Mouse (Mus musculus) heart, embryonic 13.5 days (tissue): ENCODE data around the gene Noxo1. TPM values are rescaled to one million over a fixed set of nuclear protein-coding genes. Genes with fewer than 3 reads are reported as not detected.
"Not testable (repeated sequence)": the region's sequence is repeated elsewhere in the genome, so short reads cannot be mapped to it uniquely, and the experiment has no call there.

Source experiments
- ATAC-seq: fragments of 200-750 bp; cut with Nextera tagmentation; 2 replicates; pipeline ENCODE4 v1.8.0; 2017; ENCODE audit warnings: moderate TSS enrichment; ENCODE audit not compliant: insufficient number of reproducible peaks, low FRiP score, low TSS enrichment; ENCODE audit errors: extremely low read depth
- H3K27ac ChIP-seq: fragments of 300-500 bp; sonication (generic); replicated peaks from 2 replicates; pipeline ENCODE4 v1.5.1; 2015; ENCODE audit warnings: moderate library complexity, mild to moderate bottlenecking, inconsistent platforms
- H3K27me3 ChIP-seq: fragments of 300-500 bp; sonication (generic); replicated peaks from 2 replicates; pipeline ENCODE4 v1.6.1; 2015; ENCODE audit warnings: mild to moderate bottlenecking, inconsistent platforms
- H3K36me3 ChIP-seq: fragments of 300-500 bp; sonication (generic); 2 replicates; pipeline ENCODE4 v1.6.1; 2015; ENCODE audit warnings: mild to moderate bottlenecking, inconsistent platforms
- H3K4me1 ChIP-seq: fragments of 300-500 bp; sonication (generic); 2 replicates; pipeline ENCODE4 v1.6.1; 2015; ENCODE audit warnings: inconsistent platforms
- H3K4me2 ChIP-seq: fragments of 300-500 bp; sonication (generic); 2 replicates; pipeline ENCODE4 v1.6.1; 2015; ENCODE audit warnings: inconsistent platforms, mild to moderate bottlenecking, moderate library complexity
- H3K4me3 ChIP-seq: fragments of 300-500 bp; sonication (generic); 2 replicates; pipeline ENCODE4 v1.5.1; 2015; ENCODE audit warnings: moderate library complexity, mild to moderate bottlenecking, inconsistent platforms
- H3K9ac ChIP-seq: fragments of 300-500 bp; sonication (generic); 2 replicates; pipeline ENCODE4 v1.6.1; 2015; ENCODE audit warnings: inconsistent platforms, mild to moderate bottlenecking, moderate library complexity
- H3K9me3 ChIP-seq: fragments of 300-500 bp; sonication (generic); 2 replicates; pipeline ENCODE4 v1.6.1; 2016; ENCODE audit warnings: inconsistent platforms
- WGBS: fragments of 180-500 bp; shearing (Covaris S2); methylation state at CpG from one replicate; pipeline ENCODE4 v1.1.7; 2015; ENCODE audit warnings: mixed read lengths; 5-methylcytosine and 5-hydroxymethylcytosine counted together
- polyA plus RNA-seq: library from polyadenylated mRNA; unstranded; fragments of >200 nt; fragmentation: Nextera tagmentation; extraction: Ambion mirVana; gene quantifications from 2 replicates; pipeline ENCODE4 v1.2.1, GENCODE M21; 2015

The Noxo1 gene
- polyA plus RNA-seq, 1 experiment from 2014 or later: 1.1 TPM

DNA sequence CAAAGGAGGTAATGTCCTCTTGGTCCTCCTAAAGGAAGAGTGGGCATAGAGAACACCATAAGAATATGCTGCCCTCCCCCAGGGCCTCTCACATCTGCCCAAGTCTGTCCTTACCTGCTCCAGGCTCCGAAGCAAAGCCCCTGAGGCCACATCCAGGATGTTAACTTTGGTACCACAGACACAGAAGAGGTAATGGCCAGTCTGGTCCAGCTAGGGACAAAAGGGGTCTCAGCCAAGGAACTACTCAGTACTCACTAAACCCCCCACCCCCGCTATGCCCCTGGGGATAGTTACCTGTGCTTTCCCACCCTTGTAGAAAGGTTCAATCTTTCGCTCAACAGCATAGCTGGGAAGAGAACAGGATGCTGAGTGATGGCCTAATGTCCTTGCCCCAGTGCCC, 9.8 kb downstream of the Noxo1 start:
- 92% methylated on average over 3 of the region's 3 CpGs for WGBS
- no peaks in the 10 kb centered on the region for H3K9me3 ChIP-seq
- H3K27me3 ChIP-seq: no peaks in the 10 kb centered on the region
- no peak overlapping the region for H3K4me2 ChIP-seq
- no peak overlapping the region for H3K9ac ChIP-seq
- peaks cover 47% of the 10 kb centered on the region for H3K36me3 ChIP-seq
- ATAC-seq: no peak
- no peak overlapping the region for H3K4me3 ChIP-seq
- H3K27ac ChIP-seq: no peak overlapping the region
- H3K4me1 ChIP-seq: peaks cover 16% of the 10 kb centered on the region

DNA sequence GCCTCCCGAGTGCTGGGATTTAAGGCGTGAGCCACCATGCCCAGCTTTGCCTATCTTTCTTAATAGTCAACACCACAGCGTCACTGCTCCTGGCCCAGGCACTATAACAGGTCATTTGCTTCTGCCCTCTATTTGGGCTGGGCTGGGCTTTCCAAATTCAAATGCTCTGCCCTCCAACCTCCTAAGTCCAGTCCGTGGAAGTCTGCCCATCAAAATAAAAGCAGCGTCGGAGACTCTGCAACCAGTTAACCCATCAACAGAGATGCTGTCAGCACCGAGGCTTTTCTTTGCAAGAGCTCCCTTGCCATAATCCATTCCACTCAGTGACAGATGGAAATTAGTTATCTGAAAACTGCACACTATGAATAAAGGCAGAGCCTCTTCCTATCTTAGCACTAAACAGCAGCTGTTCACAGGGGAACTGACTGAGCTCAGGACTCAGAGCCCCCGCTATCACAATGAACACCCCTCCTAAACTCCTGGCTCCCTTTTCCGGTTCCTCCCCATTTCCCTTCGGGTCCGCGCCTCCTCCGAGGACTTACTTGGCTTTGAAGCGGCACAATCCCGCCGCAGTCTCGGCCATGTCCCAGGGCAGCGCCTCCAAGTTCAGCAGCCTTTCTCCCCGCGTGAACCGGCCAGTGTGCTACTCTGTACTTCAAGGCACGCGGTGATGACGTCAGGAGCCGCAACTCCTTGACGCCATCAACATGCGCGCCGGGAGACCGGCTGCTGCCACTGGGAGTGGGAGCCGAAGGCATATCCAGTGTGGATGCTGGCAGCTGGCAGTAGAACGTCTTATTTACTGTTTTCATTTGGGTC, 11.2 kb downstream of the Noxo1 start, which contains the start of gene Tbl3:
Gene Tbl3 (minus strand): TSS at position 679 of the 819 bp plus-strand sequence.
- WGBS: 3% methylated on average over 32 of the region's 32 CpGs
- Histone ChIP-seq H3K27me3 (no peaks in the 10 kb centered on the region), H3K27ac (peak within 1 kb of the TSS; percentile 89), H3K36me3 (peaks cover 33% of the 10 kb centered on the region), H3K4me3 (peak within 1 kb of the TSS; percentile 81), H3K4me2 (peak within 1 kb of the TSS; percentile 86), H3K4me1 (peaks cover 16% of the 10 kb centered on the region), H3K9me3 (no peaks in the 10 kb centered on the region), H3K9ac (peak within 1 kb of the TSS; percentile 90)
- ATAC-seq: peak; percentile 67

DNA sequence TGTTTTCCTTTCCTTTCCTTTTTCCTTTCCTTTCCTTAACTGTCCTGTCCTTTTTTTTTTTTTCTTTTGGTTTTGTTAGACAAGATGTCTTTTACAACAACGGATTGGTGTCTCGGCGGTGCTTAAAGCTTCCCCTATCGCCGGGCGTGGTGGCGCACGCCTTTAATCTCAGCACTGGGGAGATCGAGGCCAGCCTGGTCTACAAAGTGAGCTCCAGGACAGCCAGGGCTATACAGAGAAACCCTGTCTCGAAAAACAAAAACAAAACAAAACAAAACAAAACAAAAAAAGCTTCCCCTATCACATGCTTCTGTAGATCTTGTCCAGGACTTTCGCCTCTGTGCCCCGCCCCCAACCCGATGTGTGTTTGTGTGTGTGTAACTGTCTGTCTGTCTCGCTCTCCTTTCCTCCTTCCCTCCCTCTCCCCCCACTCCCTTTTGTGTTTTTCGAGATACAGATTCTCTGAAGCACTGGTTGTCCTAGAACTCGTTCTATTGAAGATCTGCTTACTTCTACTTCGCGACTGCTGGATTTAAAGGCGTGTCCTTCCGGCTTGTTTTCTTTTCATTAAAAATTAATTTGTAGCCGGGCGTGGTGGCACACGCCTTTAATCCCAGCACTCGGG, 11.9 kb downstream of the Noxo1 start:
- Histone ChIP-seq H3K4me1 (peaks cover 16% of the 10 kb centered on the region), H3K27ac (peak overlapping the region; percentile 89), H3K9ac (peak overlapping the region; percentile 90), H3K27me3 (no peaks in the 10 kb centered on the region), H3K4me3 (peak overlapping the region; percentile 81), H3K36me3 (peaks cover 26% of the 10 kb centered on the region), H3K4me2 (peak overlapping the region; percentile 86), H3K9me3 (no peaks in the 10 kb centered on the region)
- 7% methylated on average over 24 of the region's 24 CpGs for WGBS
- no peak for ATAC-seq

DNA sequence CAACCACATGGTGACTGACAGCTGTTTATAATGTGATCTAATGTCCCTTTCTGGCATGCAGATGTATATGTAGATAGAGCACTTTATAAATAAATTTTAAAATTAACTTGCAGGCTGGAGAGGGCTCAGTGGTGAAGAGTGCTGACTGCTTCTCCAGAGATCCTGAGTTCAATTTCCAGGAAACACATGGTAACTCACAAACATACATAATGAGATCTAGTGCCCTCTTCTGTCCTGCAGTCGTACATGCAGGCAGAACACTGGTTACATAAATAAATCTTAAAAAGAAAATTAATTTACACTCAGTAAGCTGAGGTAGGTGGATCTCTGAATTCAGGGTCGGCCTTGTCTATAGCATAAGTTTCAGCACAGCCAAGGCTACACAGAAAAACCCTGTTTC, 12.6 kb downstream of the Noxo1 start:
- H3K9me3 ChIP-seq: no peaks in the 10 kb centered on the region
- H3K4me3 ChIP-seq: peak overlapping the region; percentile 81
- no peaks in the 10 kb centered on the region for H3K27me3 ChIP-seq
- H3K4me1 ChIP-seq: peaks cover 16% of the 10 kb centered on the region
- ATAC-seq: no peak
- 40% methylated on average over 2 of the region's 2 CpGs for WGBS
- H3K4me2 ChIP-seq: peak overlapping the region; percentile 86
- H3K36me3 ChIP-seq: peaks cover 19% of the 10 kb centered on the region
- no peak overlapping the region for H3K9ac ChIP-seq
- H3K27ac ChIP-seq: no peak overlapping the region

DNA sequence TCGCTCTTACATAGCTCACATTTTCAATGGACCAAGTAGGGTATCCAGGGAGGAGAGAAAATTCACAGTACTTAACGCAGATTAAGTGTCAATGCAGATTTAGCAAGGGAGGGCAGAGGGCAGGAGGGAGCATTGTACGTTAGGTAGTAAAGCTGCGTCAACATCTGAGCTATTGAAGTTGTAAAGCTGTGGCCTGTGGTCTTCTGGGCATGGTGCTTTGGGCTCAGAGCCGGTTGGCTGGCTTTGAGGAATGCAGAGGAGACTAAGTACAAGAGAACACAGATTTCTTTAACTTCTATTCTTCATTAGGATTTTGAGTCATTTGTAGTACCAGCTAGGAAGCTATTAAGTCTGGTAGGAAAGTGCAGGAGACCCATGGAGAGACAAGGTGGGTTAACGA, 19.5 kb downstream of the Noxo1 start:
- H3K27ac ChIP-seq: no peak overlapping the region
- no peaks in the 10 kb centered on the region for H3K27me3 ChIP-seq
- no peak overlapping the region for H3K4me2 ChIP-seq
- ATAC-seq: no peak
- peaks cover 7% of the 10 kb centered on the region for H3K4me1 ChIP-seq
- H3K4me3 ChIP-seq: no peak overlapping the region
- no peak overlapping the region for H3K9ac ChIP-seq
- no peaks in the 10 kb centered on the region for H3K9me3 ChIP-seq
- H3K36me3 ChIP-seq: peaks cover 28% of the 10 kb centered on the region
- WGBS: 81% methylated on average over 6 of the region's 6 CpGs

DNA sequence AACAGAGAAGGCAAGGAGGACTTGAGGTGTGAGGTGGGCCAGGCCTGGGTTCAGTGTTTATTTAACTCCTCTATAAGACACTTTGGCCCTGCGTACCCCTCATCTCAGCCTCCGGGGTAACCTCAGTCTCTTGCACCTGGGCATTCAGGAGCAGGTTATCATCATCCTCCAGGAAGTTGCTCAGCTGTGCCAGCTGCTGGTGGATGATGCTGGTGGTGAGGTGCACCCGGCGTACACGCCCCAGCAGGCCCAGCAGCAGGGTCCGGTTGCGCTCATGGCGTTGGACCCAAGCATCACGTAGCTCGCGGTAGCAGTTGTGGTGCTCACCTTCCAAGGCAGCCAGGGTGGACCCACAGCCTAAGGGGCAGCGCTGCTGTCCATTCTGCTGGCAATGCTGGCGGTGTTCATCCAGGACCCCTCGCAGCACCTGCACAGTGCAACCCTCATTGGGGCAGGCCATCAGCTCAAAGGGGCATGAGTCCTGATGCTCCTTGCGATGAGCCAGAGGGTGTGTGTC, 20.2 kb downstream of the Noxo1 start:
- Histone ChIP-seq H3K27me3 (no peaks in the 10 kb centered on the region), H3K36me3 (peaks cover 32% of the 10 kb centered on the region), H3K9me3 (no peaks in the 10 kb centered on the region), H3K4me2 (no peak overlapping the region), H3K4me1 (peaks cover 9% of the 10 kb centered on the region), H3K4me3 (no peak overlapping the region), H3K27ac (no peak overlapping the region), H3K9ac (no peak overlapping the region)
- no peak for ATAC-seq
- WGBS: 90% methylated on average over 15 of the region's 15 CpGs

DNA sequence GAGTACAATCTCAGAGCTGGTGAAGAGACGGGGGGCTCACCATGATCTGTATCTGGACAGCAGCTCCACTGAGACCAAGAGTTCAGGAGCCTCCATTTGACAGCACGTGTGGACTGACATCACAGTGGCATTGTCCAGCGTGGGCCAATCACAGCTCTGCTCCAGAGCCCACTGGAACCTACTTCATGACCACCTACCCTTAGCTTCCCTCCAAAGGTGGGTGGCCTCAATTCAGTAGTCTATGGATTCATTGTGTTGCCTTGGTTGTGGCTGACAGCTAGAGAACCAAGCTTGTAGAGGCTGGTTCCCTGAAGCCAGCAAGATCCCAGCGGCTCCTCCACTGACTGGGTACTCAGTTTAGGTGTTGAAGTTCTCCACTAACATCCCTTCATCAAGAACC, 21.9 kb downstream of the Noxo1 start, which contains the start of the genes Rnf151 and Rps2:
Gene Rnf151 (minus strand): TSS at position 121 of the 400 bp plus-strand sequence.
Gene Rps2 (plus strand): TSS at position 174 of the 400 bp plus-strand sequence.
- Histone ChIP-seq H3K4me3 (peak within 1 kb of the TSS; percentile 93), H3K9ac (peak within 1 kb of the TSS; percentile 98), H3K4me1 (peaks cover 26% of the 10 kb centered on the region), H3K27ac (no peak within 1 kb of the TSS), H3K4me2 (peak within 1 kb of the TSS; percentile 74), H3K9me3 (no peaks in the 10 kb centered on the region), H3K27me3 (no peaks in the 10 kb centered on the region), H3K36me3 (peaks cover 47% of the 10 kb centered on the region)
- 77% methylated on average over 4 of the region's 4 CpGs for WGBS
- ATAC-seq: no peak

DNA sequence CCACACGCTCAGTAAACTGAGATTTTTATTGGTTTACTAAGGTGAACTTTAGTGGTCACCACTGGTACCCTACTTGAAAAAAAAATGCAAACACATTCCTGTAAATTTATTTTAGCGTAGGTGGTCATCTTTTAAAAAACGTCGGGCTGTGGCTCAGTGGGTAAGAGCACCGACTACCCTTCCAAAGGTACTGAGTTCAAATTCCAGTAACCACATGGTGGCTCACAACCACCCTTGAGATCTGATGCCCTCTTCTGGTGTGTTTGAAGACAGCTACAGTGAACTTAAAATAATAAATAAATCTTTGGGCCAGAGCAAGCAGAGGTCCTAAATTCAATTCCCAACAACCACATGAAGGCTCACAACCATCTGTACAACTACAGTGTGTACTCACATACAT, 22.9 kb downstream of the Noxo1 start:
- ATAC-seq, H3K27me3 ChIP-seq, H3K9me3 ChIP-seq: not testable (repeated sequence)
- Histone ChIP-seq H3K4me3 (peak overlapping the region; percentile 93), H3K9ac (peak overlapping the region; percentile 98), H3K4me2 (peak overlapping the region; percentile 74), H3K36me3 (peaks cover 47% of the 10 kb centered on the region), H3K4me1 (peaks cover 33% of the 10 kb centered on the region), H3K27ac (peak overlapping the region; percentile 90)
- 49% methylated on average over 5 of the region's 5 CpGs for WGBS

DNA sequence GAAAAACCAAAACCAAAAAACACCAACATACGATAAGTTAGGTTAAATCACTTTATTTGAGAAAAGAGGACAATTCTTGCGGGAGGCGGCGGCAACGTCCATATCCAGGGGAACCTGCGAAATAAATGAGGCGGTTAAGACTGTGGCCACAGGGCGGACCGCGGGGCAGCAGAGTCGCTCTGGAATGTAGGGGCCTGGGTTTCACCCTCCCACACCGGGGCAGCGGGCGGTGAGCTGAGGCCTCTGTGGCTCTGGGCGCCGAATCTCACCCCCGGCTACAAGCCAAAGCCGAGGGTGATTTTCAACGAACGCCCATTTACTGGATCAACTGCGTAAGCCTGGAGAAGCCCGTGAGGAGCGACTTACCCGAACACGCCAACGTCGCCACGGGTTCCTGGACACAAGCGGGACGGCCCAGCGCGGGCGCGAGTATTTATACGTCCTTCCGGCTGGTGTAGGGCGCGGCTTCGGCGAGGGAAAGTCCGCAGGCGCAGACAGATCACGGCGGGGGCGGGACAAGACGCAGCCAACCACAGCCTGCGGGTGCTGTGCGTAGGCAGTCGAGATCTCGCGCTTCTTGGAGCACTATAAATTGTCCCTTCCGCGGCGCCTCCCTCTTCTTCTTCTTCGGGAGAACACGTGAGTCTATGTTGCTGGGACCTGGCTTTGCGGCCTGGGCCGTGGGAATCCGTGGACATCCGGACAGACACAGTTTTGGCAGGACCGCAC, 23.6 kb downstream of the Noxo1 start:
- Histone ChIP-seq H3K36me3 (peaks cover 47% of the 10 kb centered on the region), H3K4me3 (peak overlapping the region; percentile 93), H3K27ac (peak overlapping the region; percentile 90), H3K9ac (peak overlapping the region; percentile 98), H3K4me1 (peaks cover 33% of the 10 kb centered on the region), H3K27me3 (no peaks in the 10 kb centered on the region), H3K4me2 (peak overlapping the region; percentile 79), H3K9me3 (no peaks in the 10 kb centered on the region)
- peak; percentile 96 for ATAC-seq
- under 1% methylated on average over 61 of the region's 61 CpGs for WGBS

DNA sequence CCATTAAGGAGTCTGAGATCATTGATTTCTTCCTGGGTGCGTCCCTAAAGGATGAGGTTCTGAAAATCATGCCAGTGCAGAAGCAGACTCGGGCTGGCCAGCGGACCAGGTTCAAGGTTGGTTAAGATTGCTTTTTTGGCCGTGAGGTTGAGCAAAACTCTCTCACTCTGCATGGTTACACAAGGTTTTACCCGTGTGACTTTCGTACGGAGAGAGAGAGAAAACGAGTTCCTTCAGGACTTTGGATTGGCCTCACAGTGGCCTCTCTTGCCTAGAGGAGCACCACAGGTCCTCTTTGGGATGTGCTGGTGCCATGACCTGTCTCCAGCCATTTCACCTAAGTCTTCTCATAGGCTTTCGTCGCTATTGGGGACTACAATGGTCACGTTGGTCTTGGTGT, 24.6 kb downstream of the Noxo1 start:
- Histone ChIP-seq H3K4me3 (peak overlapping the region; percentile 93), H3K4me2 (peak overlapping the region; percentile 79), H3K9ac (peak overlapping the region; percentile 95), H3K36me3 (peaks cover 42% of the 10 kb centered on the region), H3K4me1 (peaks cover 33% of the 10 kb centered on the region), H3K27ac (peak overlapping the region; percentile 82)
- H3K27me3 ChIP-seq, H3K9me3 ChIP-seq, ATAC-seq: not testable (repeated sequence)
- WGBS: 2% methylated on average over 11 of the region's 11 CpGs
